Mouse (Mus musculus): ENCODE data around the gene Disc1.

- TF ChIP-seq EP300 (IDR thresholded peaks at IDR 0.05; ENCODE audit: low read depth in 1 of 2, low read length in 2 of 2) (no peak), POLR2A (IDR thresholded peaks at IDR 0.05; ENCODE audit: control insufficient read depth in 1 of 2, insufficient read depth in 1 of 2, low read depth in 1 of 2, low read length in 2 of 2, poor library complexity in 1 of 2) (no peak), NELFE (IDR thresholded peaks at IDR 0.05; ENCODE audit: low read depth, low read length) (no peak), POLR2AphosphoS5 (IDR thresholded peaks at IDR 0.05; ENCODE audit: borderline replicate concordance, low read depth, low read length) (no peak), CTCF (IDR thresholded peaks at IDR 0.05 in 2 of 3, conservative IDR thresholded peaks at IDR 0.05 in 1 of 3; ENCODE audit: control insufficient read depth in 1 of 3, insufficient read depth in 1 of 3, low read depth in 2 of 3, low read length in 3 of 3, poor library complexity in 1 of 3, severe bottlenecking in 1 of 3) (no peak), ZNF384 (IDR thresholded peaks at IDR 0.05; ENCODE audit: low read depth, low read length) (no peak), CHD2 (IDR thresholded peaks at IDR 0.05; ENCODE audit: low read length) (no peak), MAX (IDR thresholded peaks at IDR 0.05; ENCODE audit: low read length) (no peak), ETS1 (IDR thresholded peaks at IDR 0.05; ENCODE audit: low read depth, low read length) (no peak), NRF1 (IDR thresholded peaks at IDR 0.05; ENCODE audit: insufficient read depth, low read depth, low read length, poor library complexity, severe bottlenecking) (no peak), POLR2AphosphoS2 (IDR thresholded peaks at IDR 0.05; ENCODE audit: low read length) (no peak)
Observed at GRCm38 (mm10) chr8:125174851-125175250, 120.9 kb downstream of the Disc1 start.
